Mouse (Mus musculus) lung, postnatal 0 days (tissue): ENCODE data around the gene Acvr2a. TPM values are rescaled to one million over a fixed set of nuclear protein-coding genes. Genes with fewer than 3 reads are reported as not detected.
A peak's percentile ranks its signal among the peaks of the same experiment; 100 is the strongest.

Source experiments
- ATAC-seq: fragments of 200-750 bp; cut with Nextera tagmentation; 2 replicates; pipeline ENCODE4 v1.8.0; 2017; ENCODE audit warnings: moderate library complexity
- DNase-seq: peaks from one replicate; pipeline ENCODE4 v3.0.0-alpha.2; 2016; ENCODE audit warnings: low spot score
- H3K27ac ChIP-seq: fragments of 300-500 bp; sonication (generic); 2 replicates; pipeline ENCODE4 v1.5.1; 2014; ENCODE audit warnings: antibody characterized with exemption, mild to moderate bottlenecking, low read length, mixed read lengths
- H3K27me3 ChIP-seq: fragments of 300-500 bp; sonication (generic); replicated peaks from 2 replicates; pipeline ENCODE4 v1.6.1; 2014; ENCODE audit warnings: low read length, mixed read lengths; ENCODE audit not compliant: insufficient read depth
- H3K36me3 ChIP-seq: fragments of 300-500 bp; sonication (generic); 2 replicates; pipeline ENCODE4 v1.6.1; 2014; ENCODE audit warnings: low read length, mixed read lengths; ENCODE audit not compliant: insufficient read depth
- H3K4me1 ChIP-seq: fragments of 300-500 bp; sonication (generic); 2 replicates; pipeline ENCODE4 v1.6.1; 2014; ENCODE audit warnings: antibody characterized with exemption, low read depth, low read length, mixed read lengths; ENCODE audit not compliant: insufficient read depth
- H3K4me2 ChIP-seq: fragments of 300-500 bp; sonication (generic); replicated peaks from 2 replicates; pipeline ENCODE4 v1.6.1; 2014; ENCODE audit warnings: low read depth, mild to moderate bottlenecking, low read length, moderate library complexity, mixed read lengths
- H3K4me3 ChIP-seq: fragments of 300-500 bp; sonication (generic); 2 replicates; pipeline ENCODE4 v1.5.1; 2014; ENCODE audit warnings: low read depth, low read length
- H3K9ac ChIP-seq: fragments of 300-500 bp; sonication (generic); replicated peaks from 2 replicates; pipeline ENCODE4 v1.6.1; 2014; ENCODE audit warnings: low read depth, mild to moderate bottlenecking
- H3K9me3 ChIP-seq: fragments of 300-500 bp; sonication (generic); 2 replicates; pipeline ENCODE4 v1.6.1; 2016; ENCODE audit warnings: low read length, mixed read lengths
- CTCF ChIP-seq: IDR thresholded peaks from 2 replicates; pipeline ENCODE4 v1.5.1; 2016; ENCODE audit warnings: antibody characterized with exemption, mild to moderate bottlenecking
- EP300 ChIP-seq: IDR thresholded peaks from 2 replicates; pipeline ENCODE4 v1.6.1; 2016; ENCODE audit warnings: antibody characterized with exemption, mild to moderate bottlenecking, control low read depth
- WGBS: fragments of 180-500 bp; shearing (Covaris S2); extraction: QIAGEN DNeasy Blood & Tissue Kit; methylation state at CpG from one replicate; pipeline ENCODE4 v1.1.7; 2014; 5-methylcytosine and 5-hydroxymethylcytosine counted together
- polyA plus RNA-seq: library from polyadenylated mRNA; unstranded; fragments of >200 nt; fragmentation: Nextera tagmentation; extraction: Ambion mirVana; gene quantifications from 2 replicates; pipeline ENCODE4 v1.2.1, GENCODE M21; 2015

Gene Acvr2a
- 13.5 and 14.2 TPM in 2 replicates for polyA plus RNA-seq

GRCm38 (mm10) chr2:48813371-48814222 lies at the start of gene Acvr2a:
Gene Acvr2a (plus strand): TSS chr2:48814109.
- WGBS, result 1% methylated on average over 65 of the region's 105 CpGs
- no peaks in the 10 kb centered on the region for H3K9me3 ChIP-seq
- TF ChIP-seq EP300 (no peak), CTCF (peak; percentile 53)
- peak within 1 kb of the TSS; percentile 88 for H3K4me3 ChIP-seq
- H3K27ac ChIP-seq, result peak within 1 kb of the TSS; percentile 99
- peaks cover 3% of the 10 kb centered on the region; the same call in 1 of the 2 replicates for H3K4me1 ChIP-seq
- peak within 1 kb of the TSS; percentile 91 for H3K9ac ChIP-seq
- ATAC-seq (peak; percentile 94), DNase-seq (peak; percentile 96)
- no peaks in the 10 kb centered on the region for H3K36me3 ChIP-seq
- H3K27me3 ChIP-seq, result no peaks in the 10 kb centered on the region
- H3K4me2 ChIP-seq, result peak within 1 kb of the TSS; percentile 65

- ATAC-seq, result no peak
- Histone ChIP-seq H3K27me3 (no peaks in the 10 kb centered on the region), H3K27ac (no peak overlapping the region), H3K36me3 (no peaks in the 10 kb centered on the region), H3K9me3 (no peaks in the 10 kb centered on the region), H3K4me2 (no peak overlapping the region), H3K4me3 (no peak overlapping the region), H3K9ac (no peak overlapping the region), H3K4me1 (peaks cover 3% of the 10 kb centered on the region; the same call in 1 of the 2 replicates)
- peak; percentile 28 for DNase-seq
- 66% methylated on average over 5 of the region's 5 CpGs for WGBS
- TF ChIP-seq EP300 (no peak), CTCF (no peak)
These were observed 47.4 kb upstream of the Acvr2a start for GRCm38 (mm10) chr2:48766513-48766912.

- peak; percentile 17 for DNase-seq
- TF ChIP-seq CTCF (no peak), EP300 (no peak)
These were observed 46.1 kb upstream of the Acvr2a start for GRCm38 (mm10) chr2:48767778-48768177.

GRCm38 (mm10) chr2:48768219-48768618 lies 45.7 kb upstream of the Acvr2a start:
- Histone ChIP-seq H3K27me3 (no peaks in the 10 kb centered on the region), H3K4me2 (no peak overlapping the region), H3K36me3 (no peaks in the 10 kb centered on the region), H3K9me3 (no peaks in the 10 kb centered on the region), H3K4me3 (no peak overlapping the region), H3K4me1 (peaks cover 3% of the 10 kb centered on the region; the same call in 1 of the 2 replicates), H3K9ac (no peak overlapping the region), H3K27ac (no peak overlapping the region)
- 57% methylated on average over 2 of the region's 2 CpGs for WGBS
- TF ChIP-seq EP300 (no peak), CTCF (no peak)
- DNase-seq, result no peak
- ATAC-seq, result no peak

More at GRCm38 (mm10) chr2:48767778-48768177, 46.1 kb upstream of the Acvr2a start:
- no peak overlapping the region for H3K4me2 ChIP-seq
- H3K27me3 ChIP-seq, result no peaks in the 10 kb centered on the region
- peaks cover 3% of the 10 kb centered on the region; the same call in 1 of the 2 replicates for H3K4me1 ChIP-seq
- no peak overlapping the region for H3K4me3 ChIP-seq
- H3K9me3 ChIP-seq, result no peaks in the 10 kb centered on the region
- 64% methylated on average over 2 of the region's 2 CpGs for WGBS
- no peak for ATAC-seq
- no peak overlapping the region for H3K9ac ChIP-seq
- H3K27ac ChIP-seq, result no peak overlapping the region
- no peaks in the 10 kb centered on the region for H3K36me3 ChIP-seq

- H3K9me3 ChIP-seq, result no peaks in the 10 kb centered on the region
- TF ChIP-seq EP300 (no peak), CTCF (no peak)
- no peaks in the 10 kb centered on the region for H3K27me3 ChIP-seq
- ATAC-seq, result no peak
- no peak overlapping the region for H3K9ac ChIP-seq
- no peak for DNase-seq
- WGBS, result 66% methylated on average over 7 of the region's 7 CpGs
- peaks cover 3% of the 10 kb centered on the region; the same call in 1 of the 2 replicates for H3K4me1 ChIP-seq
- no peak overlapping the region for H3K27ac ChIP-seq
- H3K36me3 ChIP-seq, result no peaks in the 10 kb centered on the region
- H3K4me3 ChIP-seq, result no peak overlapping the region
- H3K4me2 ChIP-seq, result no peak overlapping the region
These were observed 43.8 kb upstream of the Acvr2a start for GRCm38 (mm10) chr2:48770100-48770499.

GRCm38 (mm10) chr2:48770634-48771033 lies 43.3 kb upstream of the Acvr2a start:
- DNase-seq (no peak), ATAC-seq (no peak)
- Histone ChIP-seq H3K27me3 (no peaks in the 10 kb centered on the region), H3K9me3 (no peaks in the 10 kb centered on the region), H3K4me1 (peaks cover 3% of the 10 kb centered on the region; the same call in 1 of the 2 replicates), H3K4me2 (no peak overlapping the region), H3K9ac (no peak overlapping the region), H3K27ac (no peak overlapping the region), H3K36me3 (no peaks in the 10 kb centered on the region), H3K4me3 (no peak overlapping the region)
- 77% methylated on average over 3 of the region's 3 CpGs for WGBS
- no peak for TF ChIP-seq CTCF
- TF ChIP-seq EP300, result no peak
